In genomic region chr6:56328103-56328502, GRCm38 (mm10) we compare ENCODE assay signal across 24 mouse cellular contexts.
A peak's percentile ranks its signal among the peaks of the same experiment; 100 is the strongest.
DNase-seq lines count a peak whose midpoint lies in the region; ATAC-seq lines count a peak whose summit lies in the region.
"Had no signal": no experiment of that assay in that cellular context is flagged by ENCODE, and none has a peak within 500 bp of the region (broad histone marks: within the 10 kb centered on the region; RNA-seq: fewer than 3 reads in every experiment).

No protein-coding gene starts in this region.

- no peak overlapping the region for H3K4me2 ChIP-seq in forebrain, embryonic 12.5 days
- H3K4me2 ChIP-seq in neural tube, embryonic 11.5 days (ENCODE audit: low read depth): no peak overlapping the region
- H3K4me2 ChIP-seq in neural tube, embryonic 12.5 days (replicated peaks): no peak overlapping the region
- H3K4me2 ChIP-seq: liver, embryonic 11.5 days had no signal

- DNase-seq in forebrain, embryonic 10.5 days (ENCODE audit: extremely low spot score, low spot score): no peak
- DNase-seq in neural tube, embryonic 11.5 days (ENCODE audit: low spot score): no peak
- no peak for DNase-seq in neural tube, embryonic 10.5 days (ENCODE audit: extremely low spot score, low spot score)
- no peak for DNase-seq in embryo, embryonic 10.5 days (ENCODE audit: low spot score)
- no peak for DNase-seq in cerebellum, postnatal 4 days (ENCODE audit: low spot score in 2 of 2)
- DNase-seq: adrenal gland, postnatal 14 days; cerebellum, adult 11-12 months; cerebellum, postnatal 36 days; gastrocnemius, postnatal 10 days; heart, adult 2 months; heart, postnatal 36 days; kidney, adult 2 months; kidney, postnatal 36 days; lung, adult 18-20 months; lung, postnatal 14 days; right cerebral cortex, postnatal 25 days; thymus, postnatal 4 days had no signal

- no peak overlapping the region for H3K9ac ChIP-seq in forebrain, embryonic 12.5 days
- no peak overlapping the region for H3K9ac ChIP-seq in neural tube, embryonic 11.5 days (ENCODE audit: low read length)
- H3K9ac ChIP-seq in neural tube, embryonic 12.5 days: no peak overlapping the region

- whole genome bisulfite sequencing in forebrain, embryonic 12.5 days: 3% methylated on average over 1 of the region's 1 CpGs
- 25% methylated on average over 1 of the region's 1 CpGs for WGBS in forebrain, embryonic 10.5 days
- 53% methylated on average over 1 of the region's 1 CpGs for WGBS in neural tube, embryonic 11.5 days
- WGBS in neural tube, embryonic 12.5 days: 30% methylated on average over 1 of the region's 1 CpGs

- no peaks in the 10 kb centered on the region for H3K27me3 ChIP-seq in forebrain, embryonic 12.5 days
- no peaks in the 10 kb centered on the region for H3K27me3 ChIP-seq in forebrain, embryonic 10.5 days (ENCODE audit: poor library complexity, severe bottlenecking)
- H3K27me3 ChIP-seq in neural tube, embryonic 11.5 days (ENCODE audit: control insufficient read depth, insufficient read depth, low read length): no peaks in the 10 kb centered on the region
- no peaks in the 10 kb centered on the region for H3K27me3 ChIP-seq in neural tube, embryonic 12.5 days (replicated peaks)
- H3K27me3 ChIP-seq: megakaryocyte, embryonic 14.5 days had no signal

- H3K27ac ChIP-seq in forebrain, embryonic 12.5 days: peak overlapping the region; percentile 15; the same call in 1 of the 2 replicates
- H3K27ac ChIP-seq in forebrain, embryonic 10.5 days: no peak overlapping the region
- no peak overlapping the region for H3K27ac ChIP-seq in neural tube, embryonic 11.5 days (ENCODE audit: low read depth, low read length)
- H3K27ac ChIP-seq in neural tube, embryonic 12.5 days: no peak overlapping the region
- H3K27ac ChIP-seq: embryonic facial prominence, embryonic 10.5 days; heart, adult 2 months had no signal

- H3K4me3 ChIP-seq in forebrain, embryonic 12.5 days (replicated peaks): no peak overlapping the region
- H3K4me3 ChIP-seq in forebrain, embryonic 10.5 days: no peak overlapping the region
- no peak overlapping the region for H3K4me3 ChIP-seq in neural tube, embryonic 11.5 days (ENCODE audit: low read depth, low read length)
- no peak overlapping the region for H3K4me3 ChIP-seq in neural tube, embryonic 12.5 days
- H3K4me3 ChIP-seq: embryonic facial prominence, embryonic 10.5 days; heart, adult 2 months; megakaryocyte, embryonic 14.5 days had no signal

- no peaks in the 10 kb centered on the region for H3K9me3 ChIP-seq in forebrain, embryonic 12.5 days
- no peaks in the 10 kb centered on the region for H3K9me3 ChIP-seq in forebrain, embryonic 10.5 days
- no peaks in the 10 kb centered on the region for H3K9me3 ChIP-seq in neural tube, embryonic 11.5 days (ENCODE audit: control insufficient read depth, low read length)
- no peaks in the 10 kb centered on the region for H3K9me3 ChIP-seq in neural tube, embryonic 12.5 days
- H3K9me3 ChIP-seq: embryonic facial prominence, embryonic 10.5 days; megakaryocyte, embryonic 14.5 days had no signal

- no peaks in the 10 kb centered on the region for H3K36me3 ChIP-seq in forebrain, embryonic 12.5 days (replicated peaks)
- H3K36me3 ChIP-seq in forebrain, embryonic 10.5 days (replicated peaks): no peaks in the 10 kb centered on the region
- no peaks in the 10 kb centered on the region for H3K36me3 ChIP-seq in neural tube, embryonic 11.5 days (ENCODE audit: control insufficient read depth, insufficient read depth, low read length)
- no peaks in the 10 kb centered on the region for H3K36me3 ChIP-seq in neural tube, embryonic 12.5 days
- H3K36me3 ChIP-seq: embryonic facial prominence, embryonic 10.5 days had no signal

- ATAC-seq in forebrain, embryonic 12.5 days (ENCODE audit: low FRiP score): peak; percentile 27; the same call in 1 of the 2 replicates
- peak; percentile 48 for ATAC-seq in neural tube, embryonic 11.5 days (ENCODE audit: insufficient read depth, low FRiP score, low TSS enrichment)
- ATAC-seq in neural tube, embryonic 12.5 days (ENCODE audit: low FRiP score, low read depth): peak; percentile 66; the same call in 1 of the 2 replicates
- ATAC-seq in frontal cortex, adult (ENCODE audit: low TSS enrichment): no peak
- ATAC-seq: CD4-positive, CD25-positive, alpha-beta regulatory T cell, adult 4 months had no signal

- peaks cover 10% of the 10 kb centered on the region; the same call in 1 of the 2 replicates for H3K4me1 ChIP-seq in forebrain, embryonic 12.5 days
- H3K4me1 ChIP-seq in forebrain, embryonic 10.5 days: peaks cover 14% of the 10 kb centered on the region
- H3K4me1 ChIP-seq in neural tube, embryonic 11.5 days (ENCODE audit: control insufficient read depth, insufficient read depth, low read length): 0 out of 2 replicates have a peak, but pooled peaks cover 4% of the 10 kb centered on the region
- no peaks in the 10 kb centered on the region for H3K4me1 ChIP-seq in neural tube, embryonic 12.5 days
- H3K4me1 ChIP-seq: megakaryocyte, embryonic 14.5 days had no signal
